Mouse (Mus musculus) lung, embryonic 15.5 days (tissue): Measurements from ENCODE around the gene Pde6d. TPM values are rescaled to one million over a fixed set of nuclear protein-coding genes. Genes with fewer than 3 reads are reported as not detected.
A peak's percentile ranks its signal among the peaks of the same experiment; 100 is the strongest.

ENCODE experiments used
- ATAC-seq: fragments of 200-750 bp; cut with Nextera tagmentation; 2 replicates; pipeline ENCODE4 v1.8.0; 2017; ENCODE audit warnings: moderate number of reproducible peaks, borderline replicate concordance; ENCODE audit not compliant: low FRiP score, low TSS enrichment; ENCODE audit errors: extremely low read depth
- H3K27ac ChIP-seq: fragments of 300-500 bp; sonication (generic); 2 replicates; pipeline ENCODE4 v1.5.1; 2015; ENCODE audit warnings: moderate library complexity, mild to moderate bottlenecking, inconsistent platforms
- H3K27me3 ChIP-seq: fragments of 300-500 bp; sonication (generic); 2 replicates; pipeline ENCODE4 v1.6.1; 2015; ENCODE audit warnings: inconsistent platforms
- H3K36me3 ChIP-seq: fragments of 300-500 bp; sonication (generic); 2 replicates; pipeline ENCODE4 v1.6.1; 2015; ENCODE audit warnings: inconsistent platforms
- H3K4me1 ChIP-seq: fragments of 300-500 bp; sonication (generic); 2 replicates; pipeline ENCODE4 v1.6.1; 2015; ENCODE audit warnings: inconsistent platforms
- H3K4me2 ChIP-seq: fragments of 300-500 bp; sonication (generic); 2 replicates; pipeline ENCODE4 v1.6.1; 2015; ENCODE audit warnings: inconsistent platforms, mild to moderate bottlenecking, moderate library complexity
- H3K4me3 ChIP-seq: fragments of 300-500 bp; sonication (generic); 2 replicates; pipeline ENCODE4 v1.5.1; 2015; ENCODE audit warnings: mild to moderate bottlenecking, inconsistent platforms
- H3K9ac ChIP-seq: fragments of 300-500 bp; sonication (generic); 2 replicates; pipeline ENCODE4 v1.6.1; 2015; ENCODE audit warnings: inconsistent platforms
- H3K9me3 ChIP-seq: fragments of 300-500 bp; sonication (generic); 2 replicates; pipeline ENCODE4 v1.6.1; 2016; ENCODE audit warnings: inconsistent platforms
- WGBS: fragments of 180-500 bp; shearing (Covaris S2); methylation state at CpG from one replicate; pipeline ENCODE4 v1.1.7; 2015; 5-methylcytosine and 5-hydroxymethylcytosine counted together
- polyA plus RNA-seq: library from polyadenylated mRNA; unstranded; fragments of >200 nt; fragmentation: Nextera tagmentation; extraction: Ambion mirVana; gene quantifications from 2 replicates; pipeline ENCODE4 v1.2.1, GENCODE M21; 2015

Gene Pde6d
- polyA plus RNA-seq, 1 experiment from 2014 or later = 64.4 TPM

DNA sequence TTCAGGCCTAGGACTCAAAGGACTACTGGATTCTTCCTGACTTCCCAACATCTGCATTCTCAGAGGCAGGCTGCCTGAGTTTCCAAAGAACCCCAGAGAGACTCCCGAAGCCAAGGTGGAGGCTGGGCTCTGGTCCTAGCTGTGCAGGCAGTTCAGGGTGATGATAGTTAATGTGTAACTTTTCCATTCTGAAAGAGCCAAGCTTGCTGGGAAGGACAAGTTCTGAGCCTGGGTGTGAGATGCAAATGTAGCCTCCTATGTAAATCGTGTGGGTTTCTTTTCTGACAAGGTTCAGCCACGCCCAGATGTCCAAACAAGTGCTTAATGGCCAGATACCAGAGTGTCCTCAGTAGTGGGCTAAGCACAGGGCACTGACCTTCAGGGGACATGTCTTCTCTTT, 84.4 kb downstream of the Pde6d start:
- Histone ChIP-seq H3K4me3 (no peak overlapping the region), H3K9ac (no peak overlapping the region), H3K36me3 (no peaks in the 10 kb centered on the region), H3K27me3 (no peaks in the 10 kb centered on the region), H3K27ac (peak overlapping the region; percentile 86), H3K9me3 (no peaks in the 10 kb centered on the region), H3K4me2 (no peak overlapping the region), H3K4me1 (peaks cover 55% of the 10 kb centered on the region)
- 37% methylated on average over 3 of the region's 3 CpGs for WGBS
- no peak for ATAC-seq

DNA sequence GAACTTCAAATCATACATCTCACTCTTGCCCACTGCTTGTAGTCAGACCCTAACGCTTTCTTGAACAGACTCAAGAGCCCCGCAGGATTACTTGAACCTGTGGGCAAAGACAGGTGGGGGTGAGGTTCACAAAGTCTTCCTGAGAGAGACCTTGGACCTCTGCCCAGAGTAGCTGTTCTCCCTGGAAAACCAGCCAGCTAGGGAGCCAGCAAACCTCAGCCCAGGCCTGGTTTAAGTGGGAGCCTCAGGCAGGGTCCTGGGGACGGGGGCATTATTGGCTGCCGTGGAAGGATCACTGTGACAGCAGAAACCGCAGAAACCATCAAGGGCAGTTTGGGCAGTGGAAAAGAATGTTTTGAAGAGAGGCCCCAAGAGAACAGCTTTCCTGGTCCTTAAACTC, 85.1 kb downstream of the Pde6d start:
- peak overlapping the region; percentile 86 for H3K27ac ChIP-seq
- 43% methylated on average over 5 of the region's 5 CpGs for WGBS
- H3K27me3 ChIP-seq = no peaks in the 10 kb centered on the region
- peaks cover 55% of the 10 kb centered on the region for H3K4me1 ChIP-seq
- H3K4me2 ChIP-seq = no peak overlapping the region
- H3K36me3 ChIP-seq = no peaks in the 10 kb centered on the region
- H3K9me3 ChIP-seq = no peaks in the 10 kb centered on the region
- no peak overlapping the region for H3K9ac ChIP-seq
- no peak overlapping the region for H3K4me3 ChIP-seq
- no peak for ATAC-seq

DNA sequence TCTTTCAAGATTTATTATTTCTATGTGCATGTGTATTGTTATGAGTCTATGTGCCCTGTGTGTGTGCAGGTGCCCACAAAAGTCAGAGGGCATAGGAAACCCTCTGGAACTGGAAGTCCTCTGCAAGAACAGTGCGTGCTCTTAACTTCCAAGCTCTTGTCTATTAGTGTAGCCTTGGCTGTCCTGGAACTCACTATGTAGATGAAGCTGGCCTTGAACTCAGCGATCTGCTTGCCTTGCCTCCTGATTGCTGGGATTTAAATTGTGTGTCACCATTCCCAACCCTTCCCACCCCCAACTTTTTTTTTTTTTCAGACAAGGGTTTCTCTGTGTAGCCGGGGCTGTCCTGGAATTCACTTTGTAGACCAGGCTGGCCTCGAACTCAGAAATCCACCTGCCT, 86.1 kb downstream of the Pde6d start:
- Histone ChIP-seq H3K9ac (no peak overlapping the region), H3K4me3 (no peak overlapping the region), H3K27ac (no peak overlapping the region), H3K4me1 (peaks cover 55% of the 10 kb centered on the region), H3K36me3 (no peaks in the 10 kb centered on the region), H3K4me2 (no peak overlapping the region), H3K9me3 (no peaks in the 10 kb centered on the region), H3K27me3 (no peaks in the 10 kb centered on the region)
- ATAC-seq = no peak
- 93% methylated on average over 4 of the region's 4 CpGs for WGBS

DNA sequence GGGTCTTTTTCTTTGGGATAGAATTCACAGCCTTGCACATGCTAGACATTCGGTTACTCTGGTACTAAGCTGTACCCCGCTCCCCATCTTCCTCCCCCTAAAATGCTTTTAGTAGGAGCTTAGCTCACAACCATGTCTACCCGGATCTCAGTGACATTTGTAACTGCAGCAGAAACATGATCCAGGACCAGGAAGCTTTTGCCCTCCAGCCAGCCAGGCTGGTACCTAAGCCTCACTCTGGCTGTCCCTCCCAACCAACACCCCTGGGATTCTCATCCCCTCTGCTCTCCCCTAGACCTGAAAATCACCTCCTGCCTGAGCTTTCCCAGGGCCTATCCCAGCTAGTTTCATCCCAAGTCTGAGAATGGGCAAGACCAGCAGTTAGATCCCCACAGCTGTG, 88.6 kb downstream of the Pde6d start:
- Histone ChIP-seq H3K27ac (no peak overlapping the region), H3K27me3 (no peaks in the 10 kb centered on the region), H3K4me1 (peaks cover 50% of the 10 kb centered on the region), H3K4me3 (no peak overlapping the region), H3K4me2 (no peak overlapping the region), H3K36me3 (no peaks in the 10 kb centered on the region), H3K9ac (no peak overlapping the region), H3K9me3 (no peaks in the 10 kb centered on the region)
- 85% methylated on average over 3 of the region's 3 CpGs for WGBS
- ATAC-seq = no peak

Other genes starting within 250 kb of the Pde6d start
- 342 and 365 TPM in 2 replicates for gene Ncl, start 223.2 kb downstream of the Pde6d start, polyA plus RNA-seq
- gene Nmur1, start 156.4 kb downstream of the Pde6d start, polyA plus RNA-seq = 0.17 TPM in 1 of 2 replicates, not detected in the other
- not detected in 2 replicates for gene Tex44, start 156.3 kb downstream of the Pde6d start, polyA plus RNA-seq
- 2,819 and 2,940 TPM in 2 replicates for gene Ptma, start 55.9 kb downstream of the Pde6d start, polyA plus RNA-seq
- 36.0 and 37.8 TPM in 2 replicates for gene Cops7b, start 275 bp upstream of the Pde6d start, polyA plus RNA-seq
- gene Nppc, start 87.9 kb upstream of the Pde6d start, polyA plus RNA-seq = 0.52 and 0.72 TPM in 2 replicates
- gene Dis3l2, start 121.2 kb upstream of the Pde6d start, polyA plus RNA-seq = 27.3 and 27.5 TPM in 2 replicates